Mouse (Mus musculus): ENCODE data around the gene Celf2. TPM values are rescaled to one million over a fixed set of nuclear protein-coding genes. Genes with fewer than 3 reads are reported as not detected.

Celf2 gene
- polyA plus RNA-seq, 1 experiment, result 8.9 TPM

DNA sequence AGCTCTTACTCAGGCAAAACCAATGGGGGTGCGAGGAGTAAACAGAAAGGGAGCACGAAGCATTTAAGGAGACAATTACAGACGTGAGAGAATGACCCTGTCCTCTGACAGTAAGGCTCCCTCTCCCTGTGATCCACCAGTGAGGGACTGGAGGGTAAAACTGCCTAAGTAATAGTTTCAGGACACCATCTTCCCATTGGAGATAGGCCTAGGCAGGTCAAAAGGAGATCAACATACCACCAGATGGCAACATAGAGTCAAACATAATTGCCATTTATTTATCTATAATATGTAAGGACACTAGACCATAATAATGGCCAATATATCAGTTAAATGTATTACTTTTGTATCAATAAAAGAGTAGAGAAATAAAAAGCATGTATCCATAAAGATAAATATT lies 660.0 kb downstream of the Celf2 start:
- H3K4me1 ChIP-seq (ENCODE audit: control insufficient read depth, insufficient read depth, insufficient read length, low read length), result no peaks in the 10 kb centered on the region
- no peak for TF ChIP-seq CTCF (IDR thresholded peaks at IDR 0.05; ENCODE audit: extremely low read depth, insufficient read length, insufficient replicate concordance, low read depth, low read length)
- no peak for TF ChIP-seq POLR2A (IDR thresholded peaks at IDR 0.05; ENCODE audit: low read depth, low read length)
- no peaks in the 10 kb centered on the region for H3K36me3 ChIP-seq (ENCODE audit: control insufficient read depth, insufficient read depth, low read length)
- no peak overlapping the region for H3K27ac ChIP-seq (ENCODE audit: insufficient read depth, low read depth, low read length)
- no peak overlapping the region for H3K4me3 ChIP-seq (ENCODE audit: low read depth, low read length)
- H3K27me3 ChIP-seq (ENCODE audit: control insufficient read depth, insufficient read depth, low read length), result no peaks in the 10 kb centered on the region
- 56% methylated on average over 3 of the region's 3 CpGs for WGBS

DNA sequence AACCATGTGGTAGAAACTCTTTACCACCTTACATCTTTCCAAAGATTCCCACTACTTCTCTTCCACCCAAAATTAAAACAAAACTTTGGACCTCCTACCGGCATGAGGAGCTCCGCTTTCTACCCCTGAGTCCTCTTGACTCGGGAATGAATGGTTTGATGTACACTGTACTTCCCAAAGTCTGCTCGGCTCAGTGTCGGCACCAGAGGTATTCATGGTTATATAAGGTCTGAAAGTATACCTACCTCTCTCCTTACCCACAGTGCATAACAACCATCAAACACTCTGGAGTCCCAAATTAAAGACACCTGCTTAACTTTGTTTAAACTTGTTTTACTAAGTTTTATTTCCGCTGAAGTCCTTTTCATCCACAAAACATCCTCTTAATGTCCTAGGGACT lies 679.3 kb downstream of the Celf2 start:
- H3K4me1 ChIP-seq (ENCODE audit: control insufficient read depth, insufficient read depth, insufficient read length, low read length), result no peaks in the 10 kb centered on the region
- H3K27me3 ChIP-seq (ENCODE audit: control insufficient read depth, insufficient read depth, low read length), result no peaks in the 10 kb centered on the region
- H3K4me3 ChIP-seq (ENCODE audit: low read depth, low read length), result no peak overlapping the region
- H3K36me3 ChIP-seq (ENCODE audit: control insufficient read depth, insufficient read depth, low read length), result no peaks in the 10 kb centered on the region
- WGBS, result 88% methylated on average over 6 of the region's 6 CpGs
- no peak overlapping the region for H3K27ac ChIP-seq (ENCODE audit: insufficient read depth, low read depth, low read length)
- TF ChIP-seq POLR2A (IDR thresholded peaks at IDR 0.05; ENCODE audit: low read depth, low read length), result no peak
- TF ChIP-seq CTCF (IDR thresholded peaks at IDR 0.05; ENCODE audit: extremely low read depth, insufficient read length, insufficient replicate concordance, low read depth, low read length), result no peak

DNA sequence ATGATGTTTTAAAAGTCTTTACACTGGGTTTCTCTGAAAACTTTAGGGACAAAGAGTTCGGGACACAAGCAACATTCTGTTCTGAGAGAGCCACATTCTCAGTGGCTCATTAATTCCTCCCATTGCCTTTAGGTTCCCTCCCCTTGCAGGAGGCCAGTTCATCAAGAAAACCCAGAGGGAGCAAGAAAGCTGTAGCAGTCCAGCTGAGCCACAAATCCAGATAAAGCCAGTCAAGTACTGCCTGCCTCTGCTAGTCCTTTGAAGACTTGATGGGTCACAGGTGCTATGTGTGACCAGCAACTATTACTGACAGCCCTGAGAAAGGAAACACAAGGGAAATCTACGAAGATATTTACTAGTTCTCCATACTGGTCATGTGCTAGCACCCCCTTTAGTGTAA lies 681.8 kb downstream of the Celf2 start:
- Histone ChIP-seq H3K4me1 (ENCODE audit: control insufficient read depth, insufficient read depth, insufficient read length, low read length) (no peaks in the 10 kb centered on the region), H3K27me3 (ENCODE audit: control insufficient read depth, insufficient read depth, low read length) (no peaks in the 10 kb centered on the region), H3K27ac (ENCODE audit: insufficient read depth, low read depth, low read length) (no peak overlapping the region), H3K4me3 (ENCODE audit: low read depth, low read length) (no peak overlapping the region), H3K36me3 (ENCODE audit: control insufficient read depth, insufficient read depth, low read length) (no peaks in the 10 kb centered on the region)
- no peak for TF ChIP-seq CTCF (IDR thresholded peaks at IDR 0.05; ENCODE audit: extremely low read depth, insufficient read length, insufficient replicate concordance, low read depth, low read length)
- no peak for TF ChIP-seq POLR2A (IDR thresholded peaks at IDR 0.05; ENCODE audit: low read depth, low read length)
- WGBS, result 70% methylated on average over 2 of the region's 2 CpGs

GRCm38 (mm10) chr2:6823021-6823420 lies 686.3 kb downstream of the Celf2 start:
- no peaks in the 10 kb centered on the region for H3K27me3 ChIP-seq (ENCODE audit: control insufficient read depth, insufficient read depth, low read length)
- H3K36me3 ChIP-seq (ENCODE audit: control insufficient read depth, insufficient read depth, low read length), result no peaks in the 10 kb centered on the region
- WGBS, result 79% methylated on average over 1 of the region's 1 CpGs
- H3K4me1 ChIP-seq (ENCODE audit: control insufficient read depth, insufficient read depth, insufficient read length, low read length), result no peaks in the 10 kb centered on the region
- no peak overlapping the region for H3K4me3 ChIP-seq (ENCODE audit: low read depth, low read length)
- TF ChIP-seq CTCF (IDR thresholded peaks at IDR 0.05; ENCODE audit: extremely low read depth, insufficient read length, insufficient replicate concordance, low read depth, low read length) (no peak), POLR2A (IDR thresholded peaks at IDR 0.05; ENCODE audit: low read depth, low read length) (no peak)
- H3K27ac ChIP-seq (ENCODE audit: insufficient read depth, low read depth, low read length), result no peak overlapping the region

GRCm38 (mm10) chr2:6821593-6821992 lies 687.8 kb downstream of the Celf2 start:
- Histone ChIP-seq H3K27ac (ENCODE audit: insufficient read depth, low read depth, low read length) (no peak overlapping the region), H3K36me3 (ENCODE audit: control insufficient read depth, insufficient read depth, low read length) (no peaks in the 10 kb centered on the region), H3K4me3 (ENCODE audit: low read depth, low read length) (no peak overlapping the region), H3K27me3 (ENCODE audit: control insufficient read depth, insufficient read depth, low read length) (no peaks in the 10 kb centered on the region), H3K4me1 (ENCODE audit: control insufficient read depth, insufficient read depth, insufficient read length, low read length) (no peaks in the 10 kb centered on the region)
- WGBS, result 80% methylated on average over 2 of the region's 2 CpGs
- no peak for TF ChIP-seq POLR2A (IDR thresholded peaks at IDR 0.05; ENCODE audit: low read depth, low read length)
- no peak for TF ChIP-seq CTCF (IDR thresholded peaks at IDR 0.05; ENCODE audit: extremely low read depth, insufficient read length, insufficient replicate concordance, low read depth, low read length)

GRCm38 (mm10) chr2:6815281-6815680 lies 694.1 kb downstream of the Celf2 start:
- Histone ChIP-seq H3K4me3 (ENCODE audit: low read depth, low read length) (no peak overlapping the region), H3K36me3 (ENCODE audit: control insufficient read depth, insufficient read depth, low read length) (no peaks in the 10 kb centered on the region), H3K27me3 (ENCODE audit: control insufficient read depth, insufficient read depth, low read length) (no peaks in the 10 kb centered on the region), H3K27ac (ENCODE audit: insufficient read depth, low read depth, low read length) (no peak overlapping the region), H3K4me1 (ENCODE audit: control insufficient read depth, insufficient read depth, insufficient read length, low read length) (no peaks in the 10 kb centered on the region)
- 66% methylated on average over 2 of the region's 2 CpGs for WGBS
- TF ChIP-seq POLR2A (IDR thresholded peaks at IDR 0.05; ENCODE audit: low read depth, low read length) (no peak), CTCF (IDR thresholded peaks at IDR 0.05; ENCODE audit: extremely low read depth, insufficient read length, insufficient replicate concordance, low read depth, low read length) (no peak)

DNA sequence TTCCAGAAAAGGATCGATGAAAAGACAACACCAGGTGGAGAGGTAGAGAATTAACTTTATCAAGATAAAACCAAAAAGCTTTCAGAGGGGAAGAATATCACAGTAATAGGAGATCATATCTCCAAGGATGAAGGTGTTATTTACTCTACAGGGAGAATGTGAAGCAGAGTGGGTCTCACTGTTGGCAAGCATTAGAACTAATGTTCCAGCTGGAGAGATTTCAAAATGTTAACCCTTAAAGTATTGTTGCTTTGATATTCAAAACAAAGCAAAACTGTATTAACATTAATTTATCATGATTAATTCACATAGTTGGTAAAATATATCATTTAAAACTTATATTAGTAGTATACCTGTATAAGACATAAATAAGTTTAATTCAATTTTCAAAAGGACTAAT lies 700.6 kb downstream of the Celf2 start:
- WGBS, result 59% methylated on average over 1 of the region's 1 CpGs
- Histone ChIP-seq H3K4me1 (ENCODE audit: control insufficient read depth, insufficient read depth, insufficient read length, low read length) (no peaks in the 10 kb centered on the region), H3K27me3 (ENCODE audit: control insufficient read depth, insufficient read depth, low read length) (no peaks in the 10 kb centered on the region), H3K36me3 (ENCODE audit: control insufficient read depth, insufficient read depth, low read length) (no peaks in the 10 kb centered on the region), H3K4me3 (ENCODE audit: low read depth, low read length) (no peak overlapping the region), H3K27ac (ENCODE audit: insufficient read depth, low read depth, low read length) (no peak overlapping the region)
- TF ChIP-seq POLR2A (IDR thresholded peaks at IDR 0.05; ENCODE audit: low read depth, low read length) (no peak), CTCF (IDR thresholded peaks at IDR 0.05; ENCODE audit: extremely low read depth, insufficient read length, insufficient replicate concordance, low read depth, low read length) (no peak)

GRCm38 (mm10) chr2:6796754-6797153 lies 712.6 kb downstream of the Celf2 start:
- no peak for TF ChIP-seq CTCF (IDR thresholded peaks at IDR 0.05; ENCODE audit: extremely low read depth, insufficient read length, insufficient replicate concordance, low read depth, low read length)
- Histone ChIP-seq H3K27me3 (ENCODE audit: control insufficient read depth, insufficient read depth, low read length) (no peaks in the 10 kb centered on the region), H3K4me1 (ENCODE audit: control insufficient read depth, insufficient read depth, insufficient read length, low read length) (no peaks in the 10 kb centered on the region), H3K27ac (ENCODE audit: insufficient read depth, low read depth, low read length) (no peak overlapping the region), H3K4me3 (ENCODE audit: low read depth, low read length) (no peak overlapping the region), H3K36me3 (ENCODE audit: control insufficient read depth, insufficient read depth, low read length) (no peaks in the 10 kb centered on the region)
- WGBS, result 78% methylated on average over 5 of the region's 5 CpGs
